Mouse (Mus musculus) embryonic facial prominence, embryonic 15.5 days (tissue): ENCODE results near the gene Gdf1. TPM values are rescaled to one million over a fixed set of nuclear protein-coding genes. Genes with fewer than 3 reads are reported as not detected.
A peak's percentile ranks its signal among the peaks of the same experiment; 100 is the strongest.

Experiments
- ATAC-seq: fragments of 200-750 bp; cut with Nextera tagmentation; 2 replicates; pipeline ENCODE4 v1.8.0; 2017; ENCODE audit warnings: low read depth, moderate TSS enrichment; ENCODE audit not compliant: insufficient number of reproducible peaks, low FRiP score, low TSS enrichment
- H3K27ac ChIP-seq: fragments of 300-500 bp; sonication (generic); replicated peaks from 2 replicates; pipeline ENCODE4 v1.5.1; 2015; ENCODE audit warnings: mild to moderate bottlenecking, inconsistent platforms
- H3K27me3 ChIP-seq: fragments of 300-500 bp; sonication (generic); 2 replicates; pipeline ENCODE4 v1.6.1; 2015; ENCODE audit warnings: inconsistent platforms
- H3K36me3 ChIP-seq: fragments of 300-500 bp; sonication (generic); 2 replicates; pipeline ENCODE4 v1.6.1; 2015; ENCODE audit warnings: mild to moderate bottlenecking, inconsistent platforms
- H3K4me1 ChIP-seq: fragments of 300-500 bp; sonication (generic); 2 replicates; pipeline ENCODE4 v1.6.1; 2015; ENCODE audit warnings: inconsistent platforms
- H3K4me2 ChIP-seq: fragments of 300-500 bp; sonication (generic); replicated peaks from 2 replicates; pipeline ENCODE4 v1.6.1; 2015; ENCODE audit warnings: mild to moderate bottlenecking, inconsistent platforms
- H3K4me3 ChIP-seq: fragments of 300-500 bp; sonication (generic); replicated peaks from 2 replicates; pipeline ENCODE4 v1.5.1; 2015; ENCODE audit warnings: mild to moderate bottlenecking, inconsistent platforms
- H3K9ac ChIP-seq: fragments of 300-500 bp; sonication (generic); 2 replicates; pipeline ENCODE4 v1.6.1; 2015; ENCODE audit warnings: inconsistent platforms
- H3K9me3 ChIP-seq: fragments of 300-500 bp; sonication (generic); replicated peaks from 2 replicates; pipeline ENCODE4 v1.6.1; 2016; ENCODE audit warnings: inconsistent platforms
- whole genome bisulfite sequencing: fragments of 180-500 bp; shearing (Covaris S2); methylation state at CpG from one replicate; pipeline ENCODE4 v1.1.7; 2015; 5-methylcytosine and 5-hydroxymethylcytosine counted together
- polyA plus RNA-seq: library from polyadenylated mRNA; unstranded; fragments of >200 nt; fragmentation: Nextera tagmentation; extraction: Ambion mirVana; gene quantifications from 2 replicates; pipeline ENCODE4 v1.2.1, GENCODE M21; 2015

Gene Gdf1
- polyA plus RNA-seq, 1 experiment from 2014 or later, result 2.6 TPM

- peaks cover 64% of the 10 kb centered on the region for H3K36me3 ChIP-seq
- WGBS, result 70% methylated on average over 19 of the region's 19 CpGs
- H3K4me2 ChIP-seq, result no peak overlapping the region
- no peak overlapping the region for H3K9ac ChIP-seq
- no peak overlapping the region for H3K27ac ChIP-seq
- 0 out of 2 replicates have a peak, but pooled peaks cover 4% of the 10 kb centered on the region for H3K27me3 ChIP-seq
- H3K9me3 ChIP-seq, result no peaks in the 10 kb centered on the region
- ATAC-seq, result no peak
- H3K4me1 ChIP-seq, result peaks cover 27% of the 10 kb centered on the region
- no peak overlapping the region for H3K4me3 ChIP-seq
Observed at GRCm38 (mm10) chr8:70331526-70331925, 1.9 kb downstream of the Gdf1 start.

GRCm38 (mm10) chr8:70332070-70332877, 2.7 kb downstream of the Gdf1 start:
- Histone ChIP-seq H3K4me2 (no peak overlapping the region), H3K4me1 (peaks cover 27% of the 10 kb centered on the region), H3K9ac (no peak overlapping the region), H3K9me3 (no peaks in the 10 kb centered on the region), H3K36me3 (peaks cover 69% of the 10 kb centered on the region), H3K4me3 (no peak overlapping the region), H3K27ac (no peak overlapping the region), H3K27me3 (0 out of 2 replicates have a peak, but pooled peaks cover 4% of the 10 kb centered on the region)
- WGBS, result 26% methylated on average over 40 of the region's 41 CpGs
- peak; percentile 77 for ATAC-seq

GRCm38 (mm10) chr8:70332878-70333202, 3.2 kb downstream of the Gdf1 start:
- no peak for ATAC-seq

GRCm38 (mm10) chr8:70338931-70339330, 9.3 kb downstream of the Gdf1 start:
- H3K9me3 ChIP-seq, result no peaks in the 10 kb centered on the region
- peaks cover 97% of the 10 kb centered on the region for H3K36me3 ChIP-seq
- H3K4me2 ChIP-seq, result no peak overlapping the region
- no peak overlapping the region for H3K4me3 ChIP-seq
- H3K27me3 ChIP-seq, result no peaks in the 10 kb centered on the region
- H3K4me1 ChIP-seq, result peaks cover 6% of the 10 kb centered on the region
- no peak for ATAC-seq
- H3K27ac ChIP-seq, result no peak overlapping the region
- 91% methylated on average over 7 of the region's 7 CpGs for WGBS
- no peak overlapping the region for H3K9ac ChIP-seq

More at GRCm38 (mm10) chr8:70332878-70333202, 3.2 kb downstream of the Gdf1 start:
- Histone ChIP-seq H3K36me3 (peaks cover 69% of the 10 kb centered on the region), H3K9ac (no peak overlapping the region), H3K27ac (no peak overlapping the region), H3K4me3 (no peak overlapping the region), H3K4me1 (peaks cover 27% of the 10 kb centered on the region), H3K4me2 (no peak overlapping the region), H3K27me3 (0 out of 2 replicates have a peak, but pooled peaks cover 4% of the 10 kb centered on the region), H3K9me3 (no peaks in the 10 kb centered on the region)
- 94% methylated on average over 6 of the region's 6 CpGs for whole genome bisulfite sequencing

GRCm38 (mm10) chr8:70340659-70341058, 11.0 kb downstream of the Gdf1 start:
- ATAC-seq, result no peak
- 91% methylated on average over 7 of the region's 7 CpGs for WGBS

GRCm38 (mm10) chr8:70342007-70342406, 12.4 kb downstream of the Gdf1 start:
- WGBS, result 88% methylated on average over 14 of the region's 14 CpGs
- Histone ChIP-seq H3K36me3 (peaks cover 71% of the 10 kb centered on the region), H3K4me3 (no peak overlapping the region)

More at GRCm38 (mm10) chr8:70340659-70341058, 11.0 kb downstream of the Gdf1 start:
- peaks cover 11% of the 10 kb centered on the region for H3K4me1 ChIP-seq
- no peaks in the 10 kb centered on the region for H3K27me3 ChIP-seq
- no peak overlapping the region for H3K4me2 ChIP-seq
- no peak overlapping the region for H3K4me3 ChIP-seq
- H3K9ac ChIP-seq, result no peak overlapping the region
- H3K27ac ChIP-seq, result no peak overlapping the region
- no peaks in the 10 kb centered on the region for H3K9me3 ChIP-seq
- H3K36me3 ChIP-seq, result peaks cover 84% of the 10 kb centered on the region

GRCm38 (mm10) chr8:70343076-70343475, 13.5 kb downstream of the Gdf1 start:
- Histone ChIP-seq H3K9ac (no peak overlapping the region), H3K9me3 (no peaks in the 10 kb centered on the region), H3K4me1 (peaks cover 15% of the 10 kb centered on the region), H3K27me3 (no peaks in the 10 kb centered on the region), H3K4me3 (no peak overlapping the region), H3K27ac (0 out of 2 replicates have a peak overlapping the region, but pooled peaks have one; percentile 23), H3K4me2 (no peak overlapping the region), H3K36me3 (peaks cover 60% of the 10 kb centered on the region)
- 50% methylated on average over 7 of the region's 7 CpGs for WGBS
- ATAC-seq, result peak; percentile 52; the same call in 1 of the 2 replicates

More at GRCm38 (mm10) chr8:70342007-70342406, 12.4 kb downstream of the Gdf1 start:
- no peak for ATAC-seq
- no peak overlapping the region for H3K9ac ChIP-seq
- H3K4me2 ChIP-seq, result no peak overlapping the region
- H3K4me1 ChIP-seq, result peaks cover 11% of the 10 kb centered on the region
- H3K27ac ChIP-seq, result no peak overlapping the region
- H3K27me3 ChIP-seq, result no peaks in the 10 kb centered on the region
- no peaks in the 10 kb centered on the region for H3K9me3 ChIP-seq

- ATAC-seq, result no peak
- no peaks in the 10 kb centered on the region for H3K9me3 ChIP-seq
- H3K27ac ChIP-seq, result 0 out of 2 replicates have a peak overlapping the region, but pooled peaks have one; percentile 23
- H3K4me3 ChIP-seq, result no peak overlapping the region
- peaks cover 21% of the 10 kb centered on the region for H3K4me1 ChIP-seq
- 53% methylated on average over 6 of the region's 6 CpGs for WGBS
- peaks cover 54% of the 10 kb centered on the region for H3K36me3 ChIP-seq
- no peaks in the 10 kb centered on the region for H3K27me3 ChIP-seq
- no peak overlapping the region for H3K4me2 ChIP-seq
- H3K9ac ChIP-seq, result no peak overlapping the region
Observed at GRCm38 (mm10) chr8:70343696-70344095, 14.1 kb downstream of the Gdf1 start.

- Histone ChIP-seq H3K4me1 (peaks cover 26% of the 10 kb centered on the region), H3K9me3 (no peaks in the 10 kb centered on the region), H3K27me3 (no peaks in the 10 kb centered on the region), H3K27ac (peak overlapping the region; percentile 9; the same call in 1 of the 2 replicates), H3K36me3 (peaks cover 53% of the 10 kb centered on the region), H3K9ac (no peak overlapping the region), H3K4me2 (no peak overlapping the region), H3K4me3 (no peak overlapping the region)
- 77% methylated on average over 2 of the region's 2 CpGs for WGBS
- no peak for ATAC-seq
Observed at GRCm38 (mm10) chr8:70344279-70344678, 14.7 kb downstream of the Gdf1 start.

GRCm38 (mm10) chr8:70347443-70347842, 17.8 kb downstream of the Gdf1 start:
- Histone ChIP-seq H3K27ac (no peak overlapping the region), H3K4me2 (no peak overlapping the region), H3K36me3 (peaks cover 26% of the 10 kb centered on the region), H3K4me3 (no peak overlapping the region), H3K9ac (no peak overlapping the region), H3K4me1 (peaks cover 58% of the 10 kb centered on the region), H3K9me3 (no peaks in the 10 kb centered on the region), H3K27me3 (no peaks in the 10 kb centered on the region)
- WGBS, result 78% methylated on average over 4 of the region's 4 CpGs
- ATAC-seq, result no peak

- no peak overlapping the region for H3K4me3 ChIP-seq
- H3K4me2 ChIP-seq, result no peak overlapping the region
- ATAC-seq, result no peak
- no peaks in the 10 kb centered on the region for H3K9me3 ChIP-seq
- no peak overlapping the region for H3K27ac ChIP-seq
- H3K9ac ChIP-seq, result no peak overlapping the region
- no peaks in the 10 kb centered on the region for H3K27me3 ChIP-seq
- peaks cover 21% of the 10 kb centered on the region for H3K36me3 ChIP-seq
- peaks cover 59% of the 10 kb centered on the region for H3K4me1 ChIP-seq
- WGBS, result 70% methylated on average over 1 of the region's 1 CpGs
Observed at GRCm38 (mm10) chr8:70347860-70348420, 18.3 kb downstream of the Gdf1 start.
